In the genomic region with DNA sequence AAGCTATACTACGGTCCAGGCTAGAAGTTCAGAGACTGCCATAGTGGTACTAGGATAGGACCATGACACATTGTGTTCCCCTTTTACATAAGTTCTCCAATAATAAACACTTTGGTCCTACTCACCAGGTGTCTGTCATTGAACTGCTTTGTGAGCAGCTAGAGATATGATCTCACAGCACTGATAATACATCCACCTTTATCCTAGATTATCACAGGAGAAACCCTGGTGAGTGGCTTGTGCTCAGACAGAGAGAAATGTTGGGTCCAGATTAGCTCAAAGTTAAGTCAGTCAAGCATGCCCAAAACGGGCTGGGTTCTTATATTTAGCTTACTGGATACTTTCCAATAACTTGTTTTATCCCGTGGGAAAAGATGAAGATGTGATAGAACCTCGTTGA, we compare ENCODE assay signal across 22 mouse cellular contexts. TPM values are rescaled to one million over a fixed set of nuclear protein-coding genes. Genes with fewer than 3 reads are reported as not detected.
A peak's percentile ranks its signal among the peaks of the same experiment; 100 is the strongest.
DNase-seq lines count a peak whose midpoint lies in the region; ATAC-seq and TF ChIP-seq lines count a peak whose summit lies in the region.
"Had no signal": no experiment of that assay in that cellular context is flagged by ENCODE, and none has a peak within 500 bp of the region (broad histone marks: within the 10 kb centered on the region; RNA-seq: fewer than 3 reads in every experiment).

No protein-coding gene starts in this region.

- H3K36me3 ChIP-seq in heart, adult 2 months (ENCODE audit: control insufficient read depth, insufficient read depth, low read length): peaks cover 5% of the 10 kb centered on the region; the same call in 1 of the 2 replicates
- H3K36me3 ChIP-seq in liver, embryonic 12.5 days: no peaks in the 10 kb centered on the region
- H3K36me3 ChIP-seq in macrophage (ENCODE audit: inconsistent target): no peaks in the 10 kb centered on the region
- H3K36me3 ChIP-seq: forebrain, embryonic 12.5 days; hindbrain, embryonic 10.5 days; intestine, embryonic 15.5 days; limb, embryonic 12.5 days; midbrain, embryonic 12.5 days had no signal

- no peak for TF ChIP-seq EP300 in heart, adult 2 months (IDR thresholded peaks at IDR 0.05; ENCODE audit: insufficient read depth, low read depth, low read length)

- intact Hi-C loops in heart, adult 2 months (cut with DNase I): loop anchor here (5.0 kb wide), 1 partner anchor 47 kb away; no protein-coding TSS in a partner anchor

- peaks cover 7% of the 10 kb centered on the region for H3K4me1 ChIP-seq in heart, adult 2 months (ENCODE audit: control insufficient read depth, insufficient read depth, low read length)
- H3K4me1 ChIP-seq in liver, embryonic 12.5 days: peaks cover 43% of the 10 kb centered on the region
- H3K4me1 ChIP-seq: forebrain, embryonic 12.5 days; intestine, embryonic 15.5 days; limb, embryonic 12.5 days; midbrain, embryonic 12.5 days had no signal

- ATAC-seq in liver, embryonic 12.5 days: no peak
- ATAC-seq: forebrain, postnatal 0 days; hindbrain, embryonic 16.5 days had no signal

- DNase-seq in heart, adult 2 months: no peak
- no peak for DNase-seq in heart, adult 18-20 months
- peak; percentile 36 for DNase-seq in MEL-GATA-1-ER (ENCODE audit: extremely low read depth, low read depth)
- no peak for DNase-seq in retina, embryonic 14.5 days (ENCODE audit: low spot score)
- DNase-seq in frontal cortex, postnatal 36 days (ENCODE audit: low spot score in 2 of 2): no peak
- DNase-seq: adrenal gland, postnatal 25 days; cerebellum, adult 2 months; cerebellum, postnatal 14 days; forebrain, postnatal 0 days; thymus, adult 18-20 months; thymus, postnatal 36 days had no signal

- H3K4me2 ChIP-seq in liver, embryonic 12.5 days: no peak overlapping the region
- H3K4me2 ChIP-seq: forebrain, embryonic 12.5 days; intestine, embryonic 15.5 days; limb, embryonic 12.5 days; midbrain, embryonic 12.5 days had no signal

- no peak for TF ChIP-seq CTCF in heart, adult 2 months (IDR thresholded peaks at IDR 0.05)

- no peaks in the 10 kb centered on the region for H3K27me3 ChIP-seq in heart, adult 2 months (ENCODE audit: control insufficient read depth, insufficient read depth, low read length)
- no peaks in the 10 kb centered on the region for H3K27me3 ChIP-seq in liver, embryonic 12.5 days (replicated peaks)
- H3K27me3 ChIP-seq: forebrain, embryonic 12.5 days; intestine, embryonic 15.5 days; limb, embryonic 12.5 days; midbrain, embryonic 12.5 days had no signal

- no peaks in the 10 kb centered on the region for H3K9me3 ChIP-seq in liver, embryonic 12.5 days (replicated peaks)
- H3K9me3 ChIP-seq: forebrain, embryonic 12.5 days; hindbrain, embryonic 10.5 days; intestine, embryonic 15.5 days; limb, embryonic 12.5 days; megakaryocyte, embryonic 14.5 days; midbrain, embryonic 12.5 days had no signal

- peak overlapping the region; percentile 61 for H3K27ac ChIP-seq in heart, adult 2 months
- peak overlapping the region; percentile 79; the same call in 1 of the 2 replicates for H3K27ac ChIP-seq in liver, embryonic 12.5 days
- peak overlapping the region; percentile 98 for H3K27ac ChIP-seq in macrophage
- H3K27ac ChIP-seq: forebrain, embryonic 12.5 days; hindbrain, embryonic 10.5 days; intestine, embryonic 15.5 days; limb, embryonic 12.5 days; midbrain, embryonic 12.5 days had no signal

- WGBS in heart, adult 2 months: 45% methylated on average over 4 of the region's 4 CpGs
- 44% methylated on average over 4 of the region's 4 CpGs for WGBS in liver, embryonic 12.5 days (ENCODE audit: insufficient replicate concordance)
- 26% methylated on average over 4 of the region's 4 CpGs for WGBS in macrophage (ENCODE audit: missing documents)

- TF ChIP-seq POLR2A in heart, adult 2 months (IDR thresholded peaks at IDR 0.05; ENCODE audit: insufficient read depth, low read depth, low read length): no peak

- H3K4me3 ChIP-seq in heart, adult 2 months: no peak overlapping the region
- no peak overlapping the region for H3K4me3 ChIP-seq in liver, embryonic 12.5 days
- H3K4me3 ChIP-seq in macrophage (ENCODE audit: inconsistent target): no peak overlapping the region
- H3K4me3 ChIP-seq: forebrain, embryonic 12.5 days; hindbrain, embryonic 10.5 days; intestine, embryonic 15.5 days; limb, embryonic 12.5 days; midbrain, embryonic 12.5 days; myocyte had no signal

- no peak overlapping the region for H3K9ac ChIP-seq in heart, adult 2 months (ENCODE audit: low read depth, low read length)
- H3K9ac ChIP-seq in liver, embryonic 12.5 days: no peak overlapping the region
- H3K9ac ChIP-seq: forebrain, embryonic 12.5 days; forebrain, postnatal 0 days; intestine, embryonic 15.5 days; limb, embryonic 12.5 days; liver, embryonic 14.5 days; midbrain, embryonic 12.5 days had no signal

- no peaks in the 10 kb centered on the region for H3K79me2 ChIP-seq in heart, adult 2 months (replicated peaks; ENCODE audit: control insufficient read depth, insufficient read depth, low read length)
- no peaks in the 10 kb centered on the region for H3K79me2 ChIP-seq in macrophage (ENCODE audit: inconsistent target)

RNA-seq across cellular contexts. Expression of a gene that starts 40.2 kb away (rescaled TPM):
- total RNA-seq in heart, adult 2 months (2021): 10 to 100 TPM; 21.9 to 25.7 TPM
- 20.8 and 30.1 TPM in 2 replicates for polyA plus RNA-seq in heart, adult 2 months (2012; rRNA removed)
- 10 to 100 TPM; 24.0 to 26.5 TPM for total RNA-seq in heart, adult 18-20 months (2021)
- polyA plus RNA-seq in liver, embryonic 12.5 days (2016; fragmentation: Nextera tagmentation; extraction: Ambion mirVana): 26.3 and 26.5 TPM in 2 replicates
- 100 to 1,000 TPM in 2 of 26 experiments, 10 to 100 TPM in 24; 19.6 to 131 (median 50.2) TPM for total RNA-seq in macrophage (2018; cell fraction: chromatin; rRNA removed)
- 10 to 100 TPM; 12.2 to 33.3 (median 22.4) TPM for total RNA-seq in macrophage (2018; cell fraction: cytosol; rRNA removed)
- 10 to 100 TPM; 18.5 to 56.1 (median 28.7) TPM for total RNA-seq in macrophage (2018; cell fraction: nucleus; rRNA removed)
- polyA plus RNA-seq in macrophage (2018): 10.3 to 26.7 TPM (median 23.7 TPM) in 3 replicates
